Comparison of ENCODE assay signal across 9 mouse cellular contexts in genomic region chr11:21993597-21994376, GRCm38 (mm10). TPM values are rescaled to one million over a fixed set of nuclear protein-coding genes. Genes with fewer than 3 reads are reported as not detected.
DNase-seq lines count a peak whose midpoint lies in the region; ATAC-seq and TF ChIP-seq lines count a peak whose summit lies in the region.
"Had no signal": no experiment of that assay in that cellular context is flagged by ENCODE, and none has a peak within 500 bp of the region (broad histone marks: within the 10 kb centered on the region; RNA-seq: fewer than 3 reads in every experiment).

No protein-coding gene starts in this region.

- H3K4me2 ChIP-seq in forebrain, embryonic 13.5 days = peak overlapping the region; percentile 88
- H3K4me2 ChIP-seq in hindbrain, postnatal 0 days (ENCODE audit: low read depth, low read length) = no peak overlapping the region
- H3K4me2 ChIP-seq in liver, embryonic 12.5 days = peak overlapping the region; percentile 31; the same call in 1 of the 2 replicates

- H3K27ac ChIP-seq in forebrain, embryonic 13.5 days = peak overlapping the region; percentile 70
- H3K27ac ChIP-seq in hindbrain, postnatal 0 days = no peak overlapping the region
- no peak overlapping the region for H3K27ac ChIP-seq in liver, embryonic 12.5 days

- no peak for TF ChIP-seq CTCF in hindbrain, postnatal 0 days (IDR thresholded peaks at IDR 0.05; ENCODE audit: low read depth)

- peak overlapping the region; percentile 96 for H3K9ac ChIP-seq in forebrain, embryonic 13.5 days
- no peak overlapping the region for H3K9ac ChIP-seq in hindbrain, postnatal 0 days (replicated peaks; ENCODE audit: low read length)
- no peak overlapping the region for H3K9ac ChIP-seq in liver, embryonic 12.5 days

- H3K27me3 ChIP-seq in forebrain, embryonic 13.5 days = peaks cover 53% of the 10 kb centered on the region
- peaks cover 64% of the 10 kb centered on the region for H3K27me3 ChIP-seq in hindbrain, postnatal 0 days (ENCODE audit: insufficient read depth, low read length)
- H3K27me3 ChIP-seq in liver, embryonic 12.5 days (replicated peaks) = peaks cover 90% of the 10 kb centered on the region

- peak; percentile 53 to 67 for DNase-seq in layer of hippocampus, postnatal 10 days (ENCODE audit: low spot score in 2 of 2)
- DNase-seq in layer of hippocampus, adult 9-10 months (ENCODE audit: low spot score) = no peak
- peak; percentile 12 for DNase-seq in adrenal gland, postnatal 25 days
- DNase-seq in hindbrain, postnatal 0 days (ENCODE audit: low spot score) = peak; percentile 33
- DNase-seq in retina, embryonic 14.5 days (ENCODE audit: low spot score) = peak; percentile 66
- no peak for DNase-seq in thymus, postnatal 25 days

- 2% methylated on average over 37 of the region's 47 CpGs for WGBS in forebrain, embryonic 13.5 days
- WGBS in hindbrain, postnatal 0 days = 2% methylated on average over 47 of the region's 47 CpGs
- 4% methylated on average over 47 of the region's 47 CpGs for WGBS in liver, embryonic 12.5 days (ENCODE audit: insufficient replicate concordance)

- H3K36me3 ChIP-seq in forebrain, embryonic 13.5 days (ENCODE audit: poor library complexity, severe bottlenecking) = peaks cover 14% of the 10 kb centered on the region
- H3K36me3 ChIP-seq in hindbrain, postnatal 0 days (ENCODE audit: insufficient read depth, low read length) = no peaks in the 10 kb centered on the region
- no peaks in the 10 kb centered on the region for H3K36me3 ChIP-seq in liver, embryonic 12.5 days

- peaks cover 60% of the 10 kb centered on the region for H3K4me1 ChIP-seq in forebrain, embryonic 13.5 days
- H3K4me1 ChIP-seq in hindbrain, postnatal 0 days (ENCODE audit: insufficient read depth, low read length) = peaks cover 4% of the 10 kb centered on the region; the same call in 1 of the 2 replicates
- H3K4me1 ChIP-seq in liver, embryonic 12.5 days = peaks cover 18% of the 10 kb centered on the region

- ATAC-seq in forebrain, embryonic 13.5 days = peak; percentile 6
- ATAC-seq in hindbrain, postnatal 0 days = no peak
- 0 out of 2 replicates have a peak, but pooled peaks have one; percentile 4 for ATAC-seq in liver, embryonic 12.5 days

- H3K9me3 ChIP-seq in forebrain, embryonic 13.5 days (replicated peaks) = no peaks in the 10 kb centered on the region
- H3K9me3 ChIP-seq in hindbrain, postnatal 0 days (ENCODE audit: low read length) = no peaks in the 10 kb centered on the region
- H3K9me3 ChIP-seq in liver, embryonic 12.5 days (replicated peaks) = no peaks in the 10 kb centered on the region

- peak overlapping the region; percentile 75 for H3K4me3 ChIP-seq in forebrain, embryonic 13.5 days
- H3K4me3 ChIP-seq in hindbrain, postnatal 0 days (ENCODE audit: low read length) = no peak overlapping the region
- H3K4me3 ChIP-seq in liver, embryonic 12.5 days = peak overlapping the region; percentile 7; the same call in 1 of the 2 replicates

RNA-seq across cellular contexts. Expression of gene Otx1, which starts 8.9 kb away (rescaled TPM):
- total RNA-seq in layer of hippocampus, postnatal 10 days (2021) = 1 to 10 TPM; 4.8 to 5.3 TPM
- total RNA-seq in adrenal gland, postnatal 25 days (2021) = not detected in 2 replicates
- polyA plus RNA-seq in forebrain, embryonic 13.5 days (2015; fragmentation: Nextera tagmentation; extraction: Ambion mirVana) = 20.0 and 24.0 TPM in 2 replicates
- total RNA-seq in hindbrain, postnatal 0 days (2014; rRNA removed) = 0.36 and 1.2 TPM in 2 replicates
- polyA plus RNA-seq in hindbrain, postnatal 0 days (2015; fragmentation: Nextera tagmentation; extraction: Ambion mirVana) = 0.74 and 0.86 TPM in 2 replicates
- not detected in 2 replicates for polyA plus RNA-seq in liver, embryonic 12.5 days (2016; fragmentation: Nextera tagmentation; extraction: Ambion mirVana)
- total RNA-seq: gastrocnemius, postnatal 36 days had no signal

Comparison
In these comparisons a context has a peak if more than half of its experiments do, and no peak if none do; other contexts are left out.
1. DNase-seq: peak in layer of hippocampus, postnatal 10 days (2 of 2), adrenal gland, postnatal 25 days (single experiment), hindbrain, postnatal 0 days (single experiment) and retina, embryonic 14.5 days (single experiment); none in layer of hippocampus, adult 9-10 months (single experiment) and thymus, postnatal 25 days (single experiment).